Mouse (Mus musculus) liver, embryonic 14.5 days (tissue): Measurements from ENCODE around the gene Psmd5.

Experiments
- CTCF ChIP-seq: IDR thresholded peaks from 2 replicates; pipeline ENCODE4 v1.5.1; 2016; ENCODE audit warnings: antibody characterized with exemption, low read depth, control low read depth
- EP300 ChIP-seq: IDR thresholded peaks from 2 replicates; pipeline ENCODE4 v1.6.1; 2016; ENCODE audit warnings: antibody characterized with exemption, low read depth

- TF ChIP-seq CTCF (no peak), EP300 (no peak)
Observed at GRCm38 (mm10) chr2:34903191-34903590, 28.4 kb upstream of the Psmd5 start.
